Mouse (Mus musculus) gastrocnemius, postnatal 36 days (tissue): ENCODE measurements around the gene Ano10. TPM values are rescaled to one million over a fixed set of nuclear protein-coding genes. Genes with fewer than 3 reads are reported as not detected.

Experiments used
- DNase-seq, 2 experiments: peaks; one replicate each; pipeline ENCODE4 v3.0.0; 2022
- intact Hi-C: fragments of 180-260 bp; cut with DNase I; formaldehyde crosslinking; loops from one replicate; pipeline ENCODE4 v1.15.1; 2025
- microRNA-seq, 2 experiments: library from miRNA; unstranded; fragments of <30 nt; microRNA quantifications; one replicate each; pipeline ENCODE4 v1.2.0; 2021
- total RNA-seq, 2 experiments: library from RNA; stranded (reverse); gene quantifications; 2 replicates each; pipeline ENCODE4 v1.2.3; 2021

Ano10 gene
- total RNA-seq, 2 experiments from 2014 or later, result 43.7 to 44.0 TPM

GRCm38 (mm10) chr9:122135885-122136170, 158.4 kb downstream of the Ano10 start:
- intact Hi-C loops, result no loop called here
- no peak for DNase-seq

GRCm38 (mm10) chr9:122135095-122135884, 158.9 kb downstream of the Ano10 start:
- no peak for DNase-seq
- intact Hi-C loops, result no loop called here

- no peak for DNase-seq
- intact Hi-C loops, result no loop called here
These were observed 162.1 kb downstream of the Ano10 start for GRCm38 (mm10) chr9:122132145-122132544.

GRCm38 (mm10) chr9:122130666-122131065, 163.6 kb downstream of the Ano10 start:
- intact Hi-C loops, result no loop called here
- no peak for DNase-seq

GRCm38 (mm10) chr9:122128686-122129085, 165.5 kb downstream of the Ano10 start:
- intact Hi-C loops, result no loop called here
- DNase-seq, result no peak

GRCm38 (mm10) chr9:122127271-122127785, 166.9 kb downstream of the Ano10 start:
- intact Hi-C loops, result no loop called here
- no peak for DNase-seq

GRCm38 (mm10) chr9:122126790-122127189, 167.4 kb downstream of the Ano10 start:
- DNase-seq, result no peak
- intact Hi-C loops, result no loop called here

Small RNA genes lying within 50 kb of the gene (microRNA-seq; reads per million reads assigned to microRNA genes)
- 0 reads per million in 2 experiments for gene Mir8106

Other genes starting within 250 kb of the Ano10 start
- 10 to 100 TPM; 54.0 to 66.3 TPM for gene Snrk, start 177.2 kb downstream of the Ano10 start, total RNA-seq
- gene Abhd5, start 57.2 kb upstream of the Ano10 start, total RNA-seq, result 10 to 100 TPM; 36.7 to 37.2 TPM